Mouse (Mus musculus): ENCODE results near the gene Sprr2k. TPM values are rescaled to one million over a fixed set of nuclear protein-coding genes. Genes with fewer than 3 reads are reported as not detected.

Gene Sprr2k
- polyA plus RNA-seq (2012; rRNA removed), result not detected in 2 replicates

DNA sequence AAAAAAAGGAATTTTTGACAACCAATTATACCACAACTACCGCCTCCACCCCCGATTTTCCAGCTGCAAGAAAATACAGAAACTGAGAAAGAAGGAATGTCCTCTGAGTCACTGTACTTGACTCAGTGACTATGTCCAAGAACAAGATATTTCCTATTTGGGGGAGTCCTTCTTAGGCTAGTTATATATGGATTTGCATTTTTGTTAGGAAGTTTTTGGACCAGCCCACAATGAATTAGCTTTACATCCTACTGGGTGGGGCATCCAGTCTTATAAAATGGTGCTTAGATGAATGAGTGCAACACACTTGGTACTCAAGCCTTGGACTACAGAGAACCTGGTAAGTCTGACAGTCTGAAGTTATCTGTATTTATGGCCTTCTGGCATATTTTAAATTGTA is at the start of gene Sprr2k:
Gene Sprr2k, plus strand, starts transcription at position 301 of the 400 bp plus-strand sequence.
- Histone ChIP-seq H3K27ac (ENCODE audit: insufficient read depth, low read depth, low read length) (no peak within 1 kb of the TSS), H3K27me3 (ENCODE audit: control insufficient read depth, insufficient read depth, low read length) (no peaks in the 10 kb centered on the region), H3K4me1 (ENCODE audit: control insufficient read depth, insufficient read depth, insufficient read length, low read length) (no peaks in the 10 kb centered on the region), H3K36me3 (ENCODE audit: control insufficient read depth, insufficient read depth, low read length) (no peaks in the 10 kb centered on the region), H3K4me3 (ENCODE audit: low read depth, low read length) (no peak within 1 kb of the TSS)
- WGBS, result 86% methylated on average over 2 of the region's 2 CpGs
- TF ChIP-seq CTCF (IDR thresholded peaks at IDR 0.05; ENCODE audit: extremely low read depth, insufficient read length, insufficient replicate concordance, low read depth, low read length) (no peak), POLR2A (IDR thresholded peaks at IDR 0.05; ENCODE audit: low read depth, low read length) (no peak)

DNA sequence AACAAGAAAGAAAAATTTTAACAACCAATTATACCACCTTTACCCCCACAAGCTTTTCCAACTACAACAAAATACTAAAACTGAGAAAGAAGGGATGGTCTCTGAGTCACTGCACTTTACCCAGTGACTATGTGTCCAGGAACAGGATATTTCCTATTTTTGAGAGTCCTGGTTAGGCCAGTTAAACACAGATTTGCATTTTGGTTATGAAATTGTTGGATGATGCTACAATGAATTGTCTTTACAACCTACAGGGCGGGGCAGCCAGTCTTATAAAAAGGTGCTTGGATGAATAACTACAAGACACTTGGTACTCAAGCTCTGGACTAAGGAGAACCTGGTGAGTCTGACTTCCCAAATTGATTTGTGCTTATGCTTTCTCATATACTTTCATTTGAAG is 47.0 kb upstream of the Sprr2k start, which contains the start of gene Sprr2h:
Gene Sprr2h, plus strand, starts transcription at position 301 of the 400 bp plus-strand sequence.
- Histone ChIP-seq H3K27me3 (ENCODE audit: control insufficient read depth, insufficient read depth, low read length) (no peaks in the 10 kb centered on the region), H3K4me3 (ENCODE audit: low read depth, low read length) (no peak within 1 kb of the TSS), H3K36me3 (ENCODE audit: control insufficient read depth, insufficient read depth, low read length) (no peaks in the 10 kb centered on the region), H3K4me1 (ENCODE audit: control insufficient read depth, insufficient read depth, insufficient read length, low read length) (no peaks in the 10 kb centered on the region), H3K27ac (ENCODE audit: insufficient read depth, low read depth, low read length) (no peak within 1 kb of the TSS)
- WGBS, result 78% methylated on average over 1 of the region's 1 CpGs
- TF ChIP-seq CTCF (IDR thresholded peaks at IDR 0.05; ENCODE audit: extremely low read depth, insufficient read length, insufficient replicate concordance, low read depth, low read length) (no peak), POLR2A (IDR thresholded peaks at IDR 0.05; ENCODE audit: low read depth, low read length) (no peak)

DNA sequence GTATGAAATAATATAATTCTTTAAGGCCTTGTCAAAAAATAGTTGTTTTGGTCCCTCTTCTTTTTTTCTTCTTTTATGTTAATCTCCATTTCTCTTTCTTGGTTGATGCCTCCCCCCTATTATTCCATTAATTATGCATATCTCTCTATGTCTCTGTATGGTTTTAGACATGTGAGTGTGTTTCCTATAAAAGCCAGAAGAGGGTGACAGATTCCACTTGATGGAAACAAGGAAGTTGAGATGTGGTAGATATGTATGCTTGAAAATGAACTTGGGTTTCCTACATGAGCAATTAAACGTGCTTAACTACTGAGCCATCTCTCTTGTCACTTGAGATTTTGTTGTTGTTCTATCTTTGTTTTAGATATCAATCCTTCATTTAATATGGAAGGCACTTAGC is 38.1 kb upstream of the Sprr2k start:
- no peaks in the 10 kb centered on the region for H3K36me3 ChIP-seq (ENCODE audit: control insufficient read depth, insufficient read depth, low read length)
- H3K27me3 ChIP-seq (ENCODE audit: control insufficient read depth, insufficient read depth, low read length), result no peaks in the 10 kb centered on the region
- no peak overlapping the region for H3K4me3 ChIP-seq (ENCODE audit: low read depth, low read length)
- WGBS, result 9% methylated on average over 1 of the region's 1 CpGs
- H3K4me1 ChIP-seq (ENCODE audit: control insufficient read depth, insufficient read depth, insufficient read length, low read length), result no peaks in the 10 kb centered on the region
- TF ChIP-seq CTCF (IDR thresholded peaks at IDR 0.05; ENCODE audit: extremely low read depth, insufficient read length, insufficient replicate concordance, low read depth, low read length) (no peak), POLR2A (IDR thresholded peaks at IDR 0.05; ENCODE audit: low read depth, low read length) (no peak)
- no peak overlapping the region for H3K27ac ChIP-seq (ENCODE audit: insufficient read depth, low read depth, low read length)

- TF ChIP-seq CTCF (IDR thresholded peaks at IDR 0.05; ENCODE audit: extremely low read depth, insufficient read length, insufficient replicate concordance, low read depth, low read length), result no peak
- TF ChIP-seq POLR2A (IDR thresholded peaks at IDR 0.05; ENCODE audit: low read depth, low read length), result no peak
- H3K4me3 ChIP-seq (ENCODE audit: low read depth, low read length), result no peak within 1 kb of the TSS
- no peak within 1 kb of the TSS for H3K27ac ChIP-seq (ENCODE audit: insufficient read depth, low read depth, low read length)
- no peaks in the 10 kb centered on the region for H3K4me1 ChIP-seq (ENCODE audit: control insufficient read depth, insufficient read depth, insufficient read length, low read length)
- 87% methylated on average over 2 of the region's 2 CpGs for WGBS
- no peaks in the 10 kb centered on the region for H3K27me3 ChIP-seq (ENCODE audit: control insufficient read depth, insufficient read depth, low read length)
- H3K36me3 ChIP-seq (ENCODE audit: control insufficient read depth, insufficient read depth, low read length), result no peaks in the 10 kb centered on the region
Measured at GRCm38 (mm10) chr3:92407691-92408090, 24.7 kb upstream of the Sprr2k start, which contains the start of gene Sprr2i. Gene Sprr2i, plus strand, starts transcription at chr3:92407991.

GRCm38 (mm10) chr3:92417782-92418181 is 14.6 kb upstream of the Sprr2k start, which contains the start of gene Sprr2j-ps:
Gene Sprr2j-ps, plus strand, starts transcription at chr3:92418082.
- WGBS, result 87% methylated on average over 2 of the region's 2 CpGs
- no peak within 1 kb of the TSS for H3K4me3 ChIP-seq (ENCODE audit: low read depth, low read length)

GRCm38 (mm10) chr3:92429323-92429722 is 3.1 kb upstream of the Sprr2k start, which contains the start of gene Gm9774:
Gene Gm9774, minus strand, starts transcription at chr3:92429423.
- Histone ChIP-seq H3K4me1 (ENCODE audit: control insufficient read depth, insufficient read depth, insufficient read length, low read length) (no peaks in the 10 kb centered on the region), H3K36me3 (ENCODE audit: control insufficient read depth, insufficient read depth, low read length) (no peaks in the 10 kb centered on the region), H3K27me3 (ENCODE audit: control insufficient read depth, insufficient read depth, low read length) (no peaks in the 10 kb centered on the region), H3K4me3 (ENCODE audit: low read depth, low read length) (no peak within 1 kb of the TSS), H3K27ac (ENCODE audit: insufficient read depth, low read depth, low read length) (no peak within 1 kb of the TSS)
- 92% methylated on average over 6 of the region's 6 CpGs for WGBS
- TF ChIP-seq CTCF (IDR thresholded peaks at IDR 0.05; ENCODE audit: extremely low read depth, insufficient read length, insufficient replicate concordance, low read depth, low read length) (no peak), POLR2A (IDR thresholded peaks at IDR 0.05; ENCODE audit: low read depth, low read length) (no peak)

More at GRCm38 (mm10) chr3:92417782-92418181, 14.6 kb upstream of the Sprr2k start, which contains the start of gene Sprr2j-ps:
- H3K27ac ChIP-seq (ENCODE audit: insufficient read depth, low read depth, low read length), result no peak within 1 kb of the TSS
- H3K27me3 ChIP-seq (ENCODE audit: control insufficient read depth, insufficient read depth, low read length), result no peaks in the 10 kb centered on the region
- H3K4me1 ChIP-seq (ENCODE audit: control insufficient read depth, insufficient read depth, insufficient read length, low read length), result no peaks in the 10 kb centered on the region
- H3K36me3 ChIP-seq (ENCODE audit: control insufficient read depth, insufficient read depth, low read length), result no peaks in the 10 kb centered on the region
- TF ChIP-seq POLR2A (IDR thresholded peaks at IDR 0.05; ENCODE audit: low read depth, low read length), result no peak
- TF ChIP-seq CTCF (IDR thresholded peaks at IDR 0.05; ENCODE audit: extremely low read depth, insufficient read length, insufficient replicate concordance, low read depth, low read length), result no peak

DNA sequence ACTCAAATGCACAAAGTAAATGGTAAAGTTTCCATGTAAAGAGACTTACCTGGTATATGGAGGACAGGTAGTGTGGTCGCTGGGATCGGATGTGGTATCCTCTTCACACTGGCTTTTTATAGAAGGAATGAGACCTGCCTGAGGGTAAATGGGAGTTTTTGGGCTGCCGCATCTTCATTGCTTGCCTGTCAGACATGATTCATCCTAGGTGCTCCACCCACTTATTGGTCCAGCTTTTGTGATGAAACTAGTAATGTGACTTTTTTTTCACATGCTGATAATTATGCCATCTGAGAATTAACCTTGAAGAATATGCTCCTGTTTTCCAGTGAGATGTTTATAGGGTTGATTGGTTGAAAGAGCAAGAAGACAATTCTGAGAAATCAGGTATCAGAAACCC is 6.3 kb downstream of the Sprr2k start, which contains the start of gene Sprr1b:
Gene Sprr1b, minus strand, starts transcription at position 101 of the 400 bp plus-strand sequence.
- Histone ChIP-seq H3K4me1 (ENCODE audit: control insufficient read depth, insufficient read depth, insufficient read length, low read length) (no peaks in the 10 kb centered on the region), H3K4me3 (ENCODE audit: low read depth, low read length) (no peak within 1 kb of the TSS), H3K36me3 (ENCODE audit: control insufficient read depth, insufficient read depth, low read length) (no peaks in the 10 kb centered on the region), H3K27me3 (ENCODE audit: control insufficient read depth, insufficient read depth, low read length) (no peaks in the 10 kb centered on the region), H3K27ac (ENCODE audit: insufficient read depth, low read depth, low read length) (no peak within 1 kb of the TSS)
- TF ChIP-seq POLR2A (IDR thresholded peaks at IDR 0.05; ENCODE audit: low read depth, low read length) (no peak), CTCF (IDR thresholded peaks at IDR 0.05; ENCODE audit: extremely low read depth, insufficient read length, insufficient replicate concordance, low read depth, low read length) (no peak)
- 89% methylated on average over 3 of the region's 3 CpGs for WGBS

All from small intestine, adult 2 months (tissue).